Mouse (Mus musculus): ENCODE data around the gene Pax4. TPM values are rescaled to one million over a fixed set of nuclear protein-coding genes. Genes with fewer than 3 reads are reported as not detected.

Gene Pax4
- polyA plus RNA-seq, 1 experiment from 2014 or later, result not detected

GRCm38 (mm10) chr6:28421469-28422000 is 27.6 kb downstream of the Pax4 start:
- Histone ChIP-seq H3K4me2 (replicated peaks; ENCODE audit: low read depth, low read length) (peak overlapping the region; percentile 84), H3K4me3 (ENCODE audit: low read depth, low read length) (peak overlapping the region; percentile 81), H3K27ac (ENCODE audit: low read length) (peak overlapping the region; percentile 61; the same call in 1 of the 2 replicates), H3K9ac (replicated peaks; ENCODE audit: low read depth, low read length) (peak overlapping the region; percentile 63), H3K4me1 (ENCODE audit: control insufficient read depth, insufficient read depth, low read length) (peaks cover 26% of the 10 kb centered on the region), H3K27me3 (ENCODE audit: control insufficient read depth, insufficient read depth, low read length) (no peaks in the 10 kb centered on the region), H3K36me3 (ENCODE audit: control insufficient read depth, insufficient read depth, low read length) (peaks cover 21% of the 10 kb centered on the region), H3K9me3 (ENCODE audit: control insufficient read depth, low read depth, low read length) (no peaks in the 10 kb centered on the region)
- under 1% methylated on average over 27 of the region's 27 CpGs for WGBS
- peak; percentile 91 for ATAC-seq (ENCODE audit: insufficient number of reproducible peaks, insufficient read depth, low FRiP score, low read depth)

- no peaks in the 10 kb centered on the region for H3K27me3 ChIP-seq (ENCODE audit: control insufficient read depth, insufficient read depth, low read length)
- peak overlapping the region; percentile 81 for H3K4me3 ChIP-seq (ENCODE audit: low read depth, low read length)
- H3K9ac ChIP-seq (replicated peaks; ENCODE audit: low read depth, low read length), result peak overlapping the region; percentile 63
- H3K27ac ChIP-seq (ENCODE audit: low read length), result peak overlapping the region; percentile 61; the same call in 1 of the 2 replicates
- peaks cover 26% of the 10 kb centered on the region for H3K4me1 ChIP-seq (ENCODE audit: control insufficient read depth, insufficient read depth, low read length)
- peaks cover 19% of the 10 kb centered on the region for H3K36me3 ChIP-seq (ENCODE audit: control insufficient read depth, insufficient read depth, low read length)
- H3K9me3 ChIP-seq (ENCODE audit: control insufficient read depth, low read depth, low read length), result no peaks in the 10 kb centered on the region
- H3K4me2 ChIP-seq (replicated peaks; ENCODE audit: low read depth, low read length), result peak overlapping the region; percentile 84
- no peak for ATAC-seq (ENCODE audit: insufficient number of reproducible peaks, insufficient read depth, low FRiP score, low read depth)
- 22% methylated on average over 13 of the region's 13 CpGs for WGBS
Observed at GRCm38 (mm10) chr6:28420865-28421264, 28.3 kb downstream of the Pax4 start.

GRCm38 (mm10) chr6:28420361-28420760 is 28.8 kb downstream of the Pax4 start:
- H3K36me3 ChIP-seq (ENCODE audit: control insufficient read depth, insufficient read depth, low read length), result peaks cover 22% of the 10 kb centered on the region
- H3K4me1 ChIP-seq (ENCODE audit: control insufficient read depth, insufficient read depth, low read length), result peaks cover 26% of the 10 kb centered on the region
- no peak overlapping the region for H3K27ac ChIP-seq (ENCODE audit: low read length)
- peak overlapping the region; percentile 63; the same call in 1 of the 2 replicates for H3K9ac ChIP-seq (replicated peaks; ENCODE audit: low read depth, low read length)
- no peaks in the 10 kb centered on the region for H3K27me3 ChIP-seq (ENCODE audit: control insufficient read depth, insufficient read depth, low read length)
- H3K4me3 ChIP-seq (ENCODE audit: low read depth, low read length), result peak overlapping the region; percentile 81
- H3K4me2 ChIP-seq (replicated peaks; ENCODE audit: low read depth, low read length), result peak overlapping the region; percentile 84
- 71% methylated on average over 17 of the region's 17 CpGs for WGBS
- no peak for ATAC-seq (ENCODE audit: insufficient number of reproducible peaks, insufficient read depth, low FRiP score, low read depth)
- H3K9me3 ChIP-seq (ENCODE audit: control insufficient read depth, low read depth, low read length), result no peaks in the 10 kb centered on the region

- Histone ChIP-seq H3K4me2 (replicated peaks; ENCODE audit: low read depth, low read length) (peak overlapping the region; percentile 84; the same call in 1 of the 2 replicates), H3K4me1 (ENCODE audit: control insufficient read depth, insufficient read depth, low read length) (peaks cover 24% of the 10 kb centered on the region), H3K9me3 (ENCODE audit: control insufficient read depth, low read depth, low read length) (no peaks in the 10 kb centered on the region), H3K27me3 (ENCODE audit: control insufficient read depth, insufficient read depth, low read length) (no peaks in the 10 kb centered on the region), H3K36me3 (ENCODE audit: control insufficient read depth, insufficient read depth, low read length) (peaks cover 22% of the 10 kb centered on the region), H3K27ac (ENCODE audit: low read length) (no peak overlapping the region), H3K4me3 (ENCODE audit: low read depth, low read length) (no peak overlapping the region), H3K9ac (replicated peaks; ENCODE audit: low read depth, low read length) (no peak overlapping the region)
- WGBS, result 77% methylated on average over 2 of the region's 2 CpGs
- no peak for ATAC-seq (ENCODE audit: insufficient number of reproducible peaks, insufficient read depth, low FRiP score, low read depth)
Observed at GRCm38 (mm10) chr6:28419673-28420072, 29.5 kb downstream of the Pax4 start.

- Histone ChIP-seq H3K27ac (ENCODE audit: low read length) (no peak overlapping the region), H3K9ac (replicated peaks; ENCODE audit: low read depth, low read length) (no peak overlapping the region), H3K27me3 (ENCODE audit: control insufficient read depth, insufficient read depth, low read length) (no peaks in the 10 kb centered on the region), H3K9me3 (ENCODE audit: control insufficient read depth, low read depth, low read length) (no peaks in the 10 kb centered on the region), H3K4me2 (replicated peaks; ENCODE audit: low read depth, low read length) (no peak overlapping the region), H3K36me3 (ENCODE audit: control insufficient read depth, insufficient read depth, low read length) (peaks cover 22% of the 10 kb centered on the region), H3K4me1 (ENCODE audit: control insufficient read depth, insufficient read depth, low read length) (peaks cover 18% of the 10 kb centered on the region), H3K4me3 (ENCODE audit: low read depth, low read length) (no peak overlapping the region)
- no peak for ATAC-seq (ENCODE audit: insufficient number of reproducible peaks, insufficient read depth, low FRiP score, low read depth)
- 89% methylated on average over 14 of the region's 14 CpGs for WGBS
Observed at GRCm38 (mm10) chr6:28418449-28418848, 30.7 kb downstream of the Pax4 start.

- no peak overlapping the region for H3K4me2 ChIP-seq (replicated peaks; ENCODE audit: low read depth, low read length)
- H3K27me3 ChIP-seq (ENCODE audit: control insufficient read depth, insufficient read depth, low read length), result no peaks in the 10 kb centered on the region
- ATAC-seq (ENCODE audit: insufficient number of reproducible peaks, insufficient read depth, low FRiP score, low read depth), result no peak
- WGBS, result 72% methylated on average over 4 of the region's 4 CpGs
- no peak overlapping the region for H3K27ac ChIP-seq (ENCODE audit: low read length)
- H3K9ac ChIP-seq (replicated peaks; ENCODE audit: low read depth, low read length), result no peak overlapping the region
- H3K4me1 ChIP-seq (ENCODE audit: control insufficient read depth, insufficient read depth, low read length), result peaks cover 15% of the 10 kb centered on the region
- H3K36me3 ChIP-seq (ENCODE audit: control insufficient read depth, insufficient read depth, low read length), result peaks cover 22% of the 10 kb centered on the region
- no peaks in the 10 kb centered on the region for H3K9me3 ChIP-seq (ENCODE audit: control insufficient read depth, low read depth, low read length)
- H3K4me3 ChIP-seq (ENCODE audit: low read depth, low read length), result no peak overlapping the region
Observed at GRCm38 (mm10) chr6:28416981-28417380, 32.2 kb downstream of the Pax4 start.

- no peaks in the 10 kb centered on the region for H3K27me3 ChIP-seq (ENCODE audit: control insufficient read depth, insufficient read depth, low read length)
- ATAC-seq (ENCODE audit: insufficient number of reproducible peaks, insufficient read depth, low FRiP score, low read depth), result no peak
- 76% methylated on average over 2 of the region's 2 CpGs for WGBS
- H3K36me3 ChIP-seq (ENCODE audit: control insufficient read depth, insufficient read depth, low read length), result peaks cover 10% of the 10 kb centered on the region; the same call in 1 of the 2 replicates
- H3K4me1 ChIP-seq (ENCODE audit: control insufficient read depth, insufficient read depth, low read length), result no peaks in the 10 kb centered on the region
- H3K4me2 ChIP-seq (replicated peaks; ENCODE audit: low read depth, low read length), result no peak overlapping the region
- no peak overlapping the region for H3K4me3 ChIP-seq (ENCODE audit: low read depth, low read length)
- H3K9ac ChIP-seq (replicated peaks; ENCODE audit: low read depth, low read length), result no peak overlapping the region
- H3K9me3 ChIP-seq (ENCODE audit: control insufficient read depth, low read depth, low read length), result no peaks in the 10 kb centered on the region
- H3K27ac ChIP-seq (ENCODE audit: low read length), result no peak overlapping the region
Observed at GRCm38 (mm10) chr6:28411236-28411635, 37.9 kb downstream of the Pax4 start.

- 72% methylated on average over 9 of the region's 9 CpGs for WGBS
- Histone ChIP-seq H3K27me3 (ENCODE audit: control insufficient read depth, insufficient read depth, low read length) (no peaks in the 10 kb centered on the region), H3K27ac (ENCODE audit: low read length) (no peak overlapping the region), H3K4me2 (replicated peaks; ENCODE audit: low read depth, low read length) (no peak overlapping the region), H3K4me3 (ENCODE audit: low read depth, low read length) (no peak overlapping the region), H3K4me1 (ENCODE audit: control insufficient read depth, insufficient read depth, low read length) (no peaks in the 10 kb centered on the region), H3K9me3 (ENCODE audit: control insufficient read depth, low read depth, low read length) (no peaks in the 10 kb centered on the region), H3K9ac (replicated peaks; ENCODE audit: low read depth, low read length) (no peak overlapping the region), H3K36me3 (ENCODE audit: control insufficient read depth, insufficient read depth, low read length) (no peaks in the 10 kb centered on the region)
- ATAC-seq (ENCODE audit: insufficient number of reproducible peaks, insufficient read depth, low FRiP score, low read depth), result no peak
Observed at GRCm38 (mm10) chr6:28410053-28410452, 39.1 kb downstream of the Pax4 start.

- H3K36me3 ChIP-seq (ENCODE audit: control insufficient read depth, insufficient read depth, low read length), result no peaks in the 10 kb centered on the region
- peaks cover 3% of the 10 kb centered on the region; the same call in 1 of the 2 replicates for H3K9me3 ChIP-seq (ENCODE audit: control insufficient read depth, low read depth, low read length)
- no peak for ATAC-seq (ENCODE audit: insufficient number of reproducible peaks, insufficient read depth, low FRiP score, low read depth)
- 87% methylated on average over 4 of the region's 4 CpGs for WGBS
- H3K27me3 ChIP-seq (ENCODE audit: control insufficient read depth, insufficient read depth, low read length), result no peaks in the 10 kb centered on the region
- H3K4me2 ChIP-seq (replicated peaks; ENCODE audit: low read depth, low read length), result no peak overlapping the region
- no peaks in the 10 kb centered on the region for H3K4me1 ChIP-seq (ENCODE audit: control insufficient read depth, insufficient read depth, low read length)
- no peak overlapping the region for H3K27ac ChIP-seq (ENCODE audit: low read length)
- H3K9ac ChIP-seq (replicated peaks; ENCODE audit: low read depth, low read length), result no peak overlapping the region
- H3K4me3 ChIP-seq (ENCODE audit: low read depth, low read length), result no peak overlapping the region
Observed at GRCm38 (mm10) chr6:28399791-28400190, 49.4 kb downstream of the Pax4 start.
